Mouse (Mus musculus) c-Kit-positive CD71-positive TER-119-negative erythroid progenitor cells, embryonic 14.5 days (primary cell): ENCODE measurements around the gene Dph1.
"Not testable (repeated sequence)": the region's sequence is repeated elsewhere in the genome, so short reads cannot be mapped to it uniquely, and the experiment has no call there.

Experiments
- DNase-seq: peaks from one replicate; pipeline ENCODE4 v3.0.0-alpha.2; 2013; ENCODE audit warnings: low read depth

Gene Dph1

DNA sequence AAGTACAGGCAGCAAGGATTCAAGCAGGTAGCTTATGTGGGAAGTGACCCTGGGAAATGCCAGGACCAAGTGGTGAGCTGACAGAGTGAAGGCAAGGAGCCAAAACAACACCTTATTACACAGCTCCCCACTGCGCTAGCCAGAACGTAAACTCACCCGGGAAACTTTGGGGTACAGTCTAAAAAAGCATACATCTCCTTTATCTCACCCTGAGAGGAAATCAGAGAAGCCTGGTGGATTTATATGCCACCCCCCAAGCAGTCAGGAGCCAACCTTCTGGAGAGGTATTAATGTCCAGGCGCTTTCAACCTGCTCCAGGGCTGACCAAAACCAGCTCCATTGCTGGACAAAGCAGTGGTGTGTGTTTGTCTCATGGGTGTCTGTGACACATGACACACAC, 12.9 kb upstream of the Dph1 start:
- DNase-seq: no peak

GRCm38 (mm10) chr11:75201721-75202120, 10.7 kb upstream of the Dph1 start:
- DNase-seq: no peak

- no peak for DNase-seq
Measured at GRCm38 (mm10) chr11:75200935-75201334, 9.9 kb upstream of the Dph1 start.

DNA sequence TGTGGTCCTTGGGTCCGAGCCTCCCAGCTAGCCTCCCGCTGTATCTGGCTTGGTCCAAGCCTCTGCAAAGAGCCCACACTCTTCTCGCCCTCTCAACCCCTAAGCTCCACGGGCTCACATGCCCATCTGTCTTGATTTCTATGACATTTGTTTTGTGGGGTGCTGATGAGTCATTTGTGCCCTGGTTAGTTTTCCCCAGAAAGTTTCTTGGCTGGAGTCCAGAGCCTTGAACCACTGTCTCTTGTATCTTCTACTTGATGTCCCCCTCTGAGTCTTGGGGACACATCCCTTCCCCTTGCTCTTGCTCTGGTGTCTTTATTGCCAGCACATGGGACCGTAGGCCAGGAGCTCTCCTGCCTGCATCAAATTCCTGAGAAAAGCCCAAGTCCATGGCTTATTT, 8.9 kb upstream of the Dph1 start:
- no peak for DNase-seq

GRCm38 (mm10) chr11:75198792-75199191, 7.8 kb upstream of the Dph1 start:
- no peak for DNase-seq

GRCm38 (mm10) chr11:75197956-75198355, 6.9 kb upstream of the Dph1 start:
- DNase-seq: no peak

DNA sequence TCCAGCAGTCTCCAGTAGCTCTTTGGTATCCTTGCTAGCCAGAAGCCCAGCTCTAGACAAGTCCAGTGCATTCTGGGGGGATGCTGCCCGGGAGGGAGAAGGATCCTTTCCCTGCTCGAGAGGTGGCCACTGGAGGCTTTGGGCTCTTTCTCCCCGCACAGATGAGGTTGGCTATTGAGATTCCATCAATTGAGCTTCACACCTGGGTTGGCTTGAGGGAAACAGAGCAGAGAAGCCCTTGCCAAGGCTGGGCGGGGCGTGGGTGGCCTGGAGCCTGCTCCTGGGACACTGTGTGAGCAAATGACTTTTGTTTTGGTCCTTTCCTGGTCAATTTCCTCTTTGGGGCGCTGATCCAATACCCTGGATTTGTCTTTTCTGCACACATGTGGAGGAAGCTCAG, 5.1 kb upstream of the Dph1 start:
- no peak for DNase-seq

GRCm38 (mm10) chr11:75194850-75195461, 3.9 kb upstream of the Dph1 start:
- no peak for DNase-seq

GRCm38 (mm10) chr11:75194121-75194849, 3.2 kb upstream of the Dph1 start:
- DNase-seq: no peak

DNA sequence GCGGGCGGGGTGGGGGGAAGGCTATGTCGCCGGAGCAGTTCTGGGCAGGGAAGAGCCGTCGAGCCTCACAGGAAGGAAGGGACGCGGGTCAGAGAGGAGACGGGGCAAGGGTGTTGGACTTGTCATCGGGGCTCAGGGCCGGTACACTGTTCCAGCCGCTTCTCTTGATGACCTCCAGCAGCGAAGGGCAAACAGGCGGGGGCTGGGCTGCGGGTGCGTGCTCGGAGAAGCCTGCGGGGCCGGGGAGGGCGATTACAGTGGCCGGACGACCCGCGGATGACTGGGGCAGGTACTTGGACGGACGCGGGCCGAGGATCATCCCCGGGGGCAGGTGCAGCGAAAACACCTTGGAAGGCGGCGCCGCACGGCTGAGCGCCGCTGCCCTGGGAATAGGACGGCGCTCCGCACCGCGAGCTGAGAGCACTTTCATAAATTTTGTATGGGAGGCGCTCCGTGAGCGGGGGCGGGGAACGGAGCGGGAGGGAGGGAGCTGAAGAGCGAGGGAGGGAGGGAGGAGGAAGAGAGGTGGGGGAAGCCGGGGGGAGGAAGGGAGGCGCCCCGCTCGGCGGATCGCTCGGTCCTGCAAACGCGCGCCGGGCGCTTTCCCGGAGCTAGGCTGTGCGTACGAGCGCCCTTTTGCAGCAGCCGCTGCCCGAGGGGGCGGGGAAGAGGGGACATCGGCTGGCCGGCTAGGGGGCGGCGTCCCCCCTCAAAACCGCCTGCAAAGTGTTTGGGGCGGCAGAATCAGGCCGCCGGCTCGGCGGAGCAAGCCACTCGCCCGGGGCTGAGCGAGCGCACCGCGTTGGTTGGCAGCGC, 2.4 kb upstream of the Dph1 start, which contains the start of gene Rtn4rl1:
Gene Rtn4rl1 (plus strand): TSS at position 528 of the 816 bp plus-strand sequence.
- no peak for DNase-seq

DNA sequence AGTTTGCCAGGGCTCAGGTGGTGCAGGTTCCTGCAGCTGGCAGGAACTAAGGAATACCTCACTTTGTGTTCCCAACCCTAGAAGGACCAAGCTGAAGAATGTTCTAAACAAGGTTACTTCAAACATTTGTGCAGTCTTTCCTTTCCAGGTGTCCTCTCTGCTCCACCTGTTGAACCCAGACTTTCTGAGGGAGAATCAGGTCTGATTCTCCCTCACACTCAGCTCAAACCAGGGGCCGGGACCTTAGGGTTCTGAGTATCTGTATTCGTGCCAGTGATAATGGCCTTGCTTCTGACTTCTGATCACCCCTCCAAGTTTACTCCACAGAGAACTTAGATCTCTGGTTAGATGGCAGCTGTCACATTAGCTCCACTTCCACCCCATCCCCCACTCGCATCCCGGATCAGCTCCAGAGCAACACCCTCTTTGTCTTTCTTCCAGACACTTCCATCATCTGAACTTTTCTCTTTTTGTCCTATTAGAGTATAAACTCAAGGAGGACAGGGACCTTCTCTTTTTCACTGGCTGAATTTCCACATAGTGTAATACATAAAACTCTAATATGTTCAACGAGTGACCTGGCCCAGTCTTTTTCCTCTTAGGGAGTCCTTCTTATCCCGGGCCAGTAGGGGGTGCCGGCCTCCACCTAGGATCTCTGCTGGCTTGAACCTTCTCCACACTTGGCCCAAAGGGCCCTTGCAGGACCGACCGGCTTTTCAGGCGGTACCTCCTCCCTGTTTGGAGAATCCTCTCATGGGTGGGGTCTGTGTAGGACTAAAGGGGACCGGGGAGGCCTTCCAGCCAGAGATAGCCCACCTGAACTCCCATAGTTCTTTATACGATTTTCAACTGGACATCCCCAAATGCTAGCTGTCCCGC, 1.5 kb upstream of the Dph1 start:
- no peak for DNase-seq

DNA sequence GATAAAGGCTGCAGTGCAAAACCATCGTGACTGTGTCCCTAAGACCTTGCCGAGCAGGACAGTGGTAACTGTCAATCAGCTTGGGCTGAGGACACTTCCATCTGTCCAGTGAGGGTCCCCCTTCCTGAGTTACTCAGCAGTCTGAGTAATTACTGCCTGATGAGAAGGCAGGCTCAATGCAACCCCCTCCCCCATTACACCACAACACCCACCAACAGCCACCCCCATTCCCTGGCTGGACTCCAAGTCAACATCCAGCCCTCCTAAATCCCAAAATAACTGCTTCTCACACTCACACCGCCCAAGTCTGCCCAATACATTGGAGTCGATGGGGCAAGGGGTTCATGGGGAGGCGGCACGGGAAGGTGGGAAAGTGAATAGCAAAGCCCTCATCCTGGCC, 800 bp upstream of the Dph1 start:
- no peak for DNase-seq

- peak; percentile 89 for DNase-seq
Measured at GRCm38 (mm10) chr11:75190371-75190724, 693 bp downstream of the Dph1 start.

- no peak for DNase-seq
Measured at GRCm38 (mm10) chr11:75189713-75190370, 1.2 kb downstream of the Dph1 start.

DNA sequence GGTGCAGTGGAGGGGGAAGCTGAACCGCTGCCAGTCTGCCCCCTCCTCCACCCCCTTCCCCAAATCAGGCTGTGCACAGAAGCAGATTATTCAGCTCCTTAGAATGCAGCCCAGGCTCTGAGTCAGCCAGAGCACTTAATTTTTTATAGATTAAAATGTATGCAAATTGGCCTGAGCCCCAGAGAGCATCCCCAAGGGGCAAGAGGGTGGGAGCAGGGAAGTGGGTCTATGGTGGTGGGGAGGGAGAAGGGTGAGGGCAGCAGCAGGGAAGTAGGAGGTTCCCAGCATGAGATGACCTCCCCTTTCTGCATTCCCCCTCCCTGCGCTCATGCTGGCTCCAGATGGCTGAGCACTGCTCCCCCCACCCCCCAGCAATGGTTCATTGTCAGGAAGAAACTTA, 6.1 kb downstream of the Dph1 start:
- no peak for DNase-seq

DNA sequence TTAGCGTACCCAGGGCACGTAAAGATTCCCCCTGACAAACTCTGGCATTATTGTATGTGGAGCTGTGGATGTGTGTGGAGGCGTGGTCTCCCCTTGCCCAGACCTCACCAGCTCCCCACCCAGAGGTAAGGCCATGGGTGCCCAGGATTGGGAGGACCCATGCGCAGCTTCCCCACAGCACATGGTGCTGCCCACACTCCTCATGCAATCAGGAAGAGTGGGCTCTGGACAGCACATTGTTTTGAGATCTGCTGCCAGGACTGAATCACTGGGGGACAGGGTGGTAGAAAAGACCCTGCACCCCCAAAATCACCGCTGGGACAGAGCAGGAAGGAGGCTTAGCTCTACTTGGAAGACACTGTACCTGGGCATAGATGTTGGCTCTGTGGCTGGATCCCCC, 6.5 kb downstream of the Dph1 start:
- no peak for DNase-seq

GRCm38 (mm10) chr11:75183917-75184570, 7.0 kb downstream of the Dph1 start:
- no peak for DNase-seq

- peak; percentile 81 for DNase-seq
Measured at GRCm38 (mm10) chr11:75178672-75179208, 12.3 kb downstream of the Dph1 start, which contains the start of gene Ovca2. Gene Ovca2, minus strand, starts transcription at chr11:75178835.

DNA sequence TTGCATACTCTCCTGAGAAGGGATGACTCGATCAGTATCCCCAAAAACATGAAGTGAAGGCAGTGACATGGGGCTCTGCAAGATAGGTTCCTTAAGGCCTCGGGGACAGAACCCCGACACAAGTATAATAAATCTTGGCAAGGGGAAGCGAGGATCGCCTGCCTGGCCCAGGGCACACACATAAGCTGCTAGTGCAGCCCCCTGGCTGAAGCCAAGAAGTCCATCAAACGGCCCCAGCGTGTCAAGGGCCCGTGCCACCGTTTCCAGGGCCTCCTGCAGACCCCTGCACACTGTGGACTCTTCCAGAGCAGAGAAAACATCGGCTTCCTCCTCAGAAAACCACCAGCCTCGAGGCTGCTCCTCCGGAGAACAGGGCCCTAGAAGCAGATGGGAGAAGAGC, 13.0 kb downstream of the Dph1 start:
- DNase-seq: no peak

DNA sequence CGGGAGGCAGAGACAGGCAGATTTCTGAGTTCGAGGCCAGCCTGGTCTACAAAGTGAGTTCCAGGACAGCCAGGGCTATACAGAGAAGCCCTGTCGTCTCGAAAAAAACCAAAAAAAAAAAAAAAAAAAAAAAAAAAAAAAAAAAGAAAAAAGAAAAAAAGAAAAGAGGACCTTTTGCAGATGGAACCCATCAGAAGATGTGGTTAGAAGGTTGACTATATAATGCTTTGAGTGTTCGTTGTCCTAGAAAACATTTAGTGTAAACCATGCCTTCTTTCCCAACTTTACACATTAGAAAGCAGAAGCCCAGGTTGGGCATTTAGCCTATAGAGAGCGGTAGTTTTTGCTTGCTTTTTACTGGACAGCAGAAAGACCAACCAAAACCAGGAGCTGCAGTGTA, 16.5 kb downstream of the Dph1 start:
- not testable (repeated sequence) for DNase-seq

GRCm38 (mm10) chr11:75173799-75174165, 17.3 kb downstream of the Dph1 start:
- no peak for DNase-seq
